Mouse (Mus musculus): Measurements from ENCODE around the gene Cpa4.

The Cpa4 gene

DNA sequence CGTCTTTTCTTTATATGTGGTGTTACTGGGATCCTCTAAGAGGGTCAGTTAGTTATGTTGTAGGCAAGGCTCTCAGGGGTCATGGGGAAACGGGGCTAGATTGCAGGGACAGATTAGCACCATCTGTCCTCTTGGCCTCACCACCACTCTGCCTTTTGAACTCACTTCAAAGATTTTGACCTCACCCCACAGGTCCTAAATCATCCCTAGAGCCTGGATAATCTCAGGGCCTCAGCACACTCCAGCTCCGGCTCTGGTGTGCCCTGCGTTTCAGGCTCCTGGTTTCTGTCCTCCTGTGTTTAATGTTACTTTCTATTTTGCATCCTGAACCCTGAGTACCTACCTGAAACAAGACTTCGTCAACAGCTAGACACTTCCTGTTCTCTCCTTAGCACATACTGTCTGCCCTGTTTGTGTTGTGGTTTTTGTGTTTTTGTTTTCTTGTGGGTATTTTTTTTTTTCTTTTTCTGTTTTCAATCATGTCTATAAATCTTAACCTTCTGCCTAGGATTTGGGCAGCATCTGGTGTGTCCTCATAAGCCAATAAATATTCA is 23.8 kb downstream of the Cpa4 start:
- DNase-seq (ENCODE audit: low read depth, low spot score): no peak

DNA sequence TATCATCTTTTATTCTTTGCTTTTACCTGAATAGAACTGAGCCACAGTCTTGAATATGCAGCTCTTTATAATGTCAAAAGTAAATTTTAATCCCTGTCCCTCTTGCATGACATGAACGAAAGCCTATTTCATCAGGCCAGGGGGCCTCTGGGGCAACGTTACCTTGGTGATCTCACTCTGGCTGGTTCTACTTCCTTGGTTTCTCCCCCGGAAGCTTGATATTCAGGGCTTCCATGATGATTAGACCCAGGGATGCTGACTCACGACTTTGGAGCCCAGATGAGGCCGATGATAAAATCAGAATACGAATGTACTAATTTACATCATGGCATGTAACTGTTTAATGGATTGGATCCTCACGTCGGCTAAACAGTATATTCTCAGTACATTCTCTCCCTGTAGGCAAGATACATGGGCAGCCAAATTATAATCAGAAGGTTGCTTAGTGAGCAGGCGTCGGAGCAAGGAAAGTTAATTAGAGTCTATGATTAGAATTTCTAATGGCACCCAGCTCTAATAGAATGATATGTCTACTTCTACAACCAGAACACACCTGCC is 24.3 kb downstream of the Cpa4 start:
- DNase-seq (ENCODE audit: low read depth, low spot score): no peak

DNA sequence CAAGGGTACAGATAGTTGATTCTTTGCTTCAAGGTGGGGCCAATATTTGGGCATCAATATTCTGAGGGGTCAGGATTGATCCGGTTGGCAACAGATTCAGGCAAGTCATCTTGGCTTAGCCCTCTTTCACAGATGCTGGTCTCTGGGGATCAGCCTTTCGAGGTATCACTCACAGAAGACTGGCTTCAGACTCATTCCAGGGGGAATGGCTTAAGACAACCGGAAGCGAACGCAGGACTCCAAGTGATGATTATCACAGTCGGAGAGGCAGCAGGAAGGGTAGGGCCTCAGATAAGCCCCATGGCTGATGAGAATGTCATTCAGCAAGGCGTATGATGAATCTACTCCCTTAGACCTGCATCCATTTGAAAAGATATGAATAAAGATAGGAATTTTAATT is 26.2 kb downstream of the Cpa4 start:
- no peak for DNase-seq (ENCODE audit: low read depth, low spot score)

DNA sequence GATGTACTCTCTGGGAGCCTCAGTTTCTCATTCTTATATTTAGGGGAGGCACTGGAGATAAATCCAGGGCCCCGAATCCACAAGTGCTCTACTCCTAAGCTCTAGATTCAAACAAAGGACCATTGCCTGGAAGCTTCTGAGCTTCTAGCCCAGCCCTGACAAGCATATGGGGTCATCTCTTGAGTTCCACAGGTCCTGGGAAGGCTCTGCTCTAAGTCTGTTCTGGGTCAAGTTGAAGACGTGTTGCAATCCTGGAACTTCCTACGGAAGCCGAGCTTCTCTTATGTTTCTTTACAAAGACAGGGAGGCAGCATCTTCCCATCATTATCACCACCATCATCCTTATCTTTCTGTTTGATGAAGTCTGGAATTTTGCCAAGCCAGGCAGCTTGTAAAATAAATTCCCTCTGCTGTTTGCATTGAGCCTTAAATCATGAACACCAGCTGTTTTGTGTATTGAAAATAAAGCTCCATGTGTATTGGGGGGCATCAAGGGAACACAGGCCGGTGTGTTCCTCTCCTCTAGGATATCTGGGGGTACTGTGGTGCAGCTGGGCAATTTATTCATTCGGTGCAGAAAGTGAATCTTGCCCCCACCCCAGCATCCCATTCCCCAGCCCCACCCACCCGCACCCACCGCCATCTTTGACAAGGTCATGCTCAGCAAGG is 28.2 kb downstream of the Cpa4 start:
- no peak for DNase-seq (ENCODE audit: low read depth, low spot score)

DNA sequence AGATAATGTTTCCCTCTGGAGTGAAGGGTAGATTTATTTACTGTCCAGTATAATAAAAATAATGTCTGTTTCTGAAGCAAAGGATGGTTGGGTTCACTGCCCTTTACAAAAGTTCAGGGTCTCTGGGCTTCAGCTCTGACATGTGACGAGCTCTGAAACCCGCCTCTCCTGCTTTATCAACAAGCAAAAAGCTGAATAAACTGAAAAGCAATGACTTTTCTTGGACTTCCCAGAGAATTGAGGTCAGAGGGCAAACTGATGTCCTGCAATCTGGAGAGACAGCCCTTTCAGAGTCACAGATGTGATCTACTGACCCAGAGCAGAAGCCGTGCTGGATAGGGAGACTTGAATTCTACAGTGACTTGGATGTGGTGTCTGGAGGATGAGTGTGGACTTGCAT is 31.9 kb downstream of the Cpa4 start:
- DNase-seq (ENCODE audit: low read depth, low spot score): no peak

DNA sequence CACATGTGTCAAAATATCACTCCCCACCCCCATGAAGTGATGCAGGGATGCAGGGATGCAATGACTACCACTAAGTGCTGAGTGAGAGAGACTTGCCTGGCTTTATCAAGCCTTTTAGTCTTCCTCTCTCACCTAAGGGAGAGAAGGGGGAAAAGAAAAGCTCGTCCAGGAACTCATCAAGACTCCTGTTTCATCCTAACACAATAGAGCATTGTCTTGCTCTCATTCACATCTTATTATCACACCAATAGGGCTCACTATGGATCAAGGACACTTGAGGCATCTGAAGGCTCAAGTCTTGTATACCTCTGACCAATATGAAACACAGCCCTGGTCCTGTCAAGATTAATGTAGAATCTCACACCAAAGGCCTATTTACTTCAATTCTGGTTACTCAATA is 32.8 kb downstream of the Cpa4 start:
- no peak for DNase-seq (ENCODE audit: low read depth, low spot score)

DNA sequence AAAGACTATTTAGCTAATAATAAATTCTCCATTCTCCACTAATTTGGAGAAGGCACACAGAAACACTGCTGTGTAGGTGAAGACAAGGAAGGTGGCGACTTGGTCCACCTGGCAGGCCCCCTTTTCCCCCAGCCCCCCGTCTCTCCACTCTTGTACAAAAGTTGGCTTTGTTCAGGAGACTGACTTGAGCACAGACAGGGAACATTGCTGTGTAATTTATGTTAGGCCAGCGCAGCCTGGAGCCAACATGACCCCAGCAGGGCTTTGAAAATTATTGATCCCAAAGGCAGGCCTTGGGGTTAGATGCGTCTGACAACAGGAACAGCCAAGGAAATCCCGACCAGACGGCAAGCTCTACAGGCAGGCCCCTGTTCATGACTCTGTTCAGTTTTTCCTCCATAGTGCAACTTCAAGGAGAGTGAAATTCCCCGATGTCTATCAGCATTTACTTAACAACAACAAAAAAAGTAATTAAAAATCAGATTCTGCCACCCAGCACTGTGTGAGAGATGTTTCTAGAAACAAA is 36.2 kb downstream of the Cpa4 start:
- DNase-seq (ENCODE audit: low read depth, low spot score): no peak

DNA sequence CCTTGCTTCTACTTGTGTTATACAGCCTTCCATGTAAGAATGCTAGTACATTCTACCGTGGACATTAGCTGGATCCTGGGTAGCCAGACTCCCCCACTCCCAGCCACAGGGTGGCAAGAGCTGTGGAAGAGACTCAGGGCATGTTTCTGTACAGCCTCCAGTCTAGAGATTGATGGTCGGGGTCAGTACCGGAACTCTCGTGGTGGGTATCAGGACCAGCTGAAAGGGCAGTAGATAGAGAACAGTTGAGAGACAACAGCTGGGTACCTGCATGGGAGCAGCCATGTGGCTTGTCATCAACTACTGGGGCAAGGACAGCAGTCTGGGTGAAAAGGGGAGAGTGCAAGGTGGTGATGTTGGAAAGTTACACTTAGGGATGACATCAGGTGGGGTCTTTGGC is 36.9 kb downstream of the Cpa4 start:
- DNase-seq (ENCODE audit: low read depth, low spot score): no peak

DNA sequence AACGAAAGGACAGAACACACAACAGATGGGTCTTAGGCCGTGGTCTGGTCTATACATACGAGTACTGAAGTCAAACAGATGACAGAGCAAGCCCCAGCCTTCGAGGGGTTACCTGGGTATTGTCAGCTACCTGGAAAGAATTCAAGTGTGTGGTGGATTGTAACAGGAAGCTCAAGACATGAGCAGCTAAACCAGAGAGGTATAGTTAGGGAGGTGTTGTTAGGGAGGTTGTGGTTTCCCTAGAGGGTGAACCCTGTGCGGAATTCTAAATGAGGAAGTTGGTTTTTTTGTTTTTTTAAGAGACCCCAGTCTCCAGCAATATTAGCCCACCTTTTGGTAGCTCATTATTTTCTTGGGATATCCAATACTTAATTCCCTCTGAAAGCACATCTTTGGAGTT is 37.5 kb downstream of the Cpa4 start:
- DNase-seq (ENCODE audit: low read depth, low spot score): no peak

DNA sequence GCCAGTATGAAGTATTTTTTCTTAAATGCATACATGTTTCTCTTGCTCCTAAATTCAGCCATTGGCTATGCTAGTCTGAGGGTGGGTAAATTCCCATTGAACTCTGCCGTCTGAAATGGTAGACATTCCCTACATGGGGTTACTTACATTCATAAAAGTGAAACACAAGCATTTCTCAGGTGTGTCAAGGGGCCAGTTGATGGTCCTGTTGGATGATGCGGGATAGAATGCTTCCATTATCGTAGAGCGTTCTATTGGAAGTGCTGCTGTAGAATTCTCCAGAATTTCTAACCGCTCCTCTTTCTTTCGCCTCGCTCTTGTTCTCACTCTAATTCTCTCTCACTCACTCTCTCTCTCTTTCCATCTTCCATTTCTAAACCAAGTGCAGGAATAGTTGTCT is 42.5 kb downstream of the Cpa4 start, which contains the start of gene Cpa5:
Gene Cpa5 (plus strand): TSS at position 301 of the 400 bp plus-strand sequence.
- DNase-seq (ENCODE audit: low read depth, low spot score): no peak

DNA sequence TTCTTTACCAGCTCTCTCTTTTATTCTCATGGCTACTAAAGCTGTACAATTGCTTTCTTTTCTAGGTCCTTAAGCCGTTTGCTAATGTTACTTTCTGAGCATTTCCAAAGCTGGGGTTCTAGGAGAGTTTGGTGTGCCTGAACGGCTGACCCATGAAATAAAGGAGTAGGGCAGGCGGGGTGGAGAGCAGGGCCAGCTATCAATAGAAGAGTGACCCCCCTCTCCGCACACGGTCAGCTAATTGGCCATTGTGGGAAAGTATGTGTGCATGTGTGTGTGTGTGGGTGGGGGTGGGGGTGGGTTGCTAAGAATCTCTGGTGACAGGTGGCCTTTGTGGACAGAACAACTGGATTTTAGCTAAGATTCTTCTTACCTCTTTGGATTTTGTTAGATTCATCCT is 43.0 kb downstream of the Cpa4 start:
- no peak for DNase-seq (ENCODE audit: low read depth, low spot score)

DNA sequence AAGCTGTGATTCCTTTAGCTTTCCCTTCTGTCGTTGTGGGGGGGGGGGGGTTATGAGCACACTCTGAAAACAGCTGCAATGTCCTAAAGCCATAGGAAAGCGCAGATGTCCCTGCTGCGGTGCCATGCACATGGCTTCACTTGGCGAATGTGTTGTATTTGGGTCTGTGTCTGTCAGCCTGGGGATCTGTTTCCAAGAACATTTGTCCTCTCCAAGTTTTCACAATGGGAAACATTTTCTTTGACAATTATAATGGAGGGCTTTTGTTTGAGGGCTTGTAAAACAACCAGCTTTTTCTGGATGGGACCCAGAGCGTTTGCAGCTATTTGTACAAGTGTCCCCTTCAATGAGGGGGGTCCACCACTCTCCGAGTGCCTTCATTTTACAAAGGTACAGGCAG is 46.1 kb downstream of the Cpa4 start:
- DNase-seq (ENCODE audit: low read depth, low spot score): no peak

DNA sequence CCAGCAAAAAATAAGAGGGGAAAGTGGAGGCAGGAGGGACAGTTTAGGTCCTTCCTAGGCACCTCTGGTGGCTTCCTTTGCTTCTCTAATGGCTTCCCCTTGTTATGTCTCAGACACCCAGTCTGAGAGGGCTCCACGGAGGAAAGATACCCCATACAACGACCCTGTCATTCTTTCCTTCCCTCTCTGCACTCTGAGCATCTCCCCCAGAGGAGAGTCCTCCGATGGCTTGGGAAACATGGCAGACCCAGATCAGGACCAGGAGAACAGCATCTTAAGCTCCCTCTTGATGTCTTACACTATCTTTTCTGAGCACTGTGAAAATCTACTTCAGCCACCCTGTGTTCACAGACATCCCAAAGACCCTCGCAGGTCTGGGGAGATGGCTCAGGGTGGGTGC is 47.6 kb downstream of the Cpa4 start:
- DNase-seq (ENCODE audit: low read depth, low spot score): no peak

DNA sequence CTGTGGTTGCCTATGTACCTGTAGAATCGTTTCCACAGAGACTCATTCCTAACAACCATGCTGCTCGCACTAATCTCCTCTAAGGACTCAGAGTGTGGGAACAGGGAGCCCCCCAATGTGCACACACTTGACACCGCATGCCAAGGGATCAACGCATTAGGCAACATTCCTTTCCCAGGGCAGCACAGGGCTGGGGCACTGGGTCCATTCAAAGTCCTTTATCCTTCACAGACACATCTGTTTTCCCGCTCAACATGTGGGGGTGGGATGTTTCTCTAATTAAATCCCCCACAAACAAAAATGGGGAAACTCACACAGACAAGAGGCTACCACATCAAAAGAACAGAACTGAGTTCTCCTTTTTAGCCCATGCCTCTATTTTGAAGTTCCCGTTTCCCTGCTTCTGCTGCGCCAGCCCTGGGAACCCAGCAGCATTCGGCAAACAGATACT is 48.3 kb downstream of the Cpa4 start:
- DNase-seq (ENCODE audit: low read depth, low spot score): no peak

DNA sequence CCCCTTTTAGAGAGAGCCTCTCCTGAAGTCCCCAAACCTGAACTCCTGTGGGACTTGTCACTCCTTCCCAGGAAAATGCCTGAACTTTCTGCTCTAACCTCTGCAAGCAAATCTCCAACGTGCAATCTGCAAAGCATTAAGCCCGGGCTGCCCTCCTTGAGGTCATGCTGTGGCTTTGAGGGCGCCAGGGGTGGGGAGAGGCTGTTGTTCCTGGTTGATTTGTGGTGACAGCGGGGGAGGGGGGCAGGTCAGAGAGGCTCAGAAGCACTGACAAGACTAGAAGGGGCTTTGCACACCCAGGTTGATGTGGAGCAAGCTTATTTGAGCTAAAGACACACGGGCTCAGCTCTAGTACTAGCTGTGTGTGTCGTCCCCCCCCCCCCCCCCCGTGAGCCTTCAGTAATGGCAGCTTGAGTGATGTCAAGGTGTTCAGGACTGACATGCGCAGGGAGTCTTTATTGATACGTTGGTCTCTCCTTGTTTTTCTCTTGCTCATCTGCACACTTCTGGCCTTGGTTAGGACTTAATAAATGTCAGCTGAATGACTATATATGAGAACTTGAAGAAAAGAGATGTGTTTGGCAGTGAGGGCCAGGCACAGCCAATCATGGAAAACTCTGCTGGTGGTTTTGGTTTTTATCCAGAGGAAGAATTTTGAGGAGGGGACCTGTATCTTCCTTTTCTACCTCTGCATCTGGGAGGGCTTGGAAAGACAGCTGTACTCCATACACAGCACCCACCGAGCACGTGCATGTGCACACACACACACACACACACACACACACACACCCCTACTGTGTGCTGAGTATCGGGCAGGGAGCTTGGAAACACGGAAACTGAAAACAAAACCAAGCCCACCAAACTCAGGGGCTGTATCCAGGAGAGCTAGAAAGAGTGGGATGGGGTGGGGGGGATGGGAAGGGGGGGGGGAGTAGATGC is 49.1 kb downstream of the Cpa4 start:
- DNase-seq (ENCODE audit: low read depth, low spot score): peak; percentile 63

DNA sequence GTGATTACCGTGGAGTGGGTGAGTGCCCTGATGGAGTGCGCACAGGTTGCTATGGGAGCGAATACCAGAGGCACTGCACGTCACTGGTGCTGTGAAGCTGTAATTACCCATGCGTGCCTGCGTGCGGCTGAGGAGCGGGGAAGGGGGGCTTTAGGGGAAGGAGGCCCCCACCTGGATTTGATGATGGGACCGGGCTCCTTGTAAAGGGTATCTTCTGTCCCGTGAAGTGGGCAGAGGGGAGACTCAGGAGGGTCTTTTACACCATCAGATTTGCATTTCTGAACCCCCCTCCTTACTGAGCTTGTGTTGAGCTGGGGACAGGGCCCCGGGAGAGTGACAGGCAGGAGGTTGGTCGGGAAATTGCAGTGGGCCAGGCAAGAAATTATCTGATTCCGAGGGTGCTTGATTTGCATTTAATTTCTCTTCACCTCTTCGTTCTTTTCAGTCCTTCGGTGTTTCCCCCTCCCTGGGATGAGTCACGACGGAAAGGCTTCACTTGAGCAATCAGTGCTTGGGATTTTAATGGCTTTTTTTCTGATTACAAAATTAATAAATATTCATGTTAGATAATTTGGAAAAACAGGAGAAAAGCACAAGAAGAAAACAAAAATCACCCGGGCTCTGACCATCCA is 49.9 kb downstream of the Cpa4 start:
- no peak for DNase-seq (ENCODE audit: low read depth, low spot score)

DNA sequence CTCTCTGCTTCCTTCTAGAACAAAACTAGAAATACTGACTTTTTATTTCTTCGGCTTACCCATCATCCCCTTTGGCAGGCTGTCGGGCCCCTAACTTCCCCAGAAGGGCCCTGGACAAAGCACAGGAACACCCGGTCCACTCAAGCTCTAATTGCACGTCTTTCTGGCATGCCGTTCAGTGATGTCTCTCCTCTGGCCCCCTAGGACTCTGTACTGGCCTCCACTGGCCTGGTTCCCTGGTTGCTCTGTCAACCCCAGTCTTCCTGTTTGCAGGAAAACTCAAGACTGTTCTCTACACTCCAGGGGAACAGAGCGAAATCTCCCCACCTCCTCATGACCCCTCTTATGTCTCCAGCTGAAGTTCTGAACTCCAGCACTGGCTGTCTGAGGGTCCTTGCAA is 50.6 kb downstream of the Cpa4 start:
- DNase-seq (ENCODE audit: low read depth, low spot score): no peak

DNA sequence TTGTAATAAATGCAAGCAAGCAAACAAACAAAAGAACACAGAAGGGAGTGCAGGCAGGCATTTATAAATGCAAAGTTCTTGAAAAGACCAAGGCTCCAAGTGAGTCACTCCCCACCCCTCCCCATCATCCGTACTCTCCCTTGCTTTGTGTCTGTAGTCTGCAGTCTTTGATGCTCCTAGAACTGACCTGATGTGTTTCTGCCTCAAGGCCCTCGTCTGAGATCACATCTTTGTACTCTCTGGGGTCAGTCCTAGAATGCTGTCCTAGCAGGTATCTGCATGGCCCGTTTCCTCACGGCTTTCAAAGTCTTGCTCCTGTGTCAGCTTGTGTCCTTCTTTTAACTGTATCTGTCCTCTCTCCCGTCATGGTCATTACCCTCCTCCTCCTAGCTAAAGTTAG is 51.4 kb downstream of the Cpa4 start:
- DNase-seq (ENCODE audit: low read depth, low spot score): no peak

DNA sequence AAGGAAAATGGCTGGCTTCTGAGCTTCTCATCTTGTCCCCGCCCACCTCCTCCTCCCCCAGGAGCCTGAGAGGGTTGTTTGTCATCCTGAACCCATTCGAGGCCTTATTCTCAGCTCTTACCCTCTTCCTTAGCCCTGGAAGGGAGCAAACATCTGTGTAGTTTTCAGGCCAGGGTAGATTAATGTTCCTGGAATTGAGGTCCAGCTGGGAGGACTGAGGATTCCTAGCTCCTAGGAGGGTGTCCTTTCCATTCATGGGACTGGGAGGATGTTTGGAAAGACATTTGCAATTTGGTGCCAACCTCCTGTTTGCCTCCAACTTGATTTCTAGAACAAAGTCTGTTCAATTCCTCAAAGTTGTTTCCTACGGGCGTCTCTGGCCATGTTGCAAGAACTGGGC is 52.4 kb downstream of the Cpa4 start:
- DNase-seq (ENCODE audit: low read depth, low spot score): no peak

DNA sequence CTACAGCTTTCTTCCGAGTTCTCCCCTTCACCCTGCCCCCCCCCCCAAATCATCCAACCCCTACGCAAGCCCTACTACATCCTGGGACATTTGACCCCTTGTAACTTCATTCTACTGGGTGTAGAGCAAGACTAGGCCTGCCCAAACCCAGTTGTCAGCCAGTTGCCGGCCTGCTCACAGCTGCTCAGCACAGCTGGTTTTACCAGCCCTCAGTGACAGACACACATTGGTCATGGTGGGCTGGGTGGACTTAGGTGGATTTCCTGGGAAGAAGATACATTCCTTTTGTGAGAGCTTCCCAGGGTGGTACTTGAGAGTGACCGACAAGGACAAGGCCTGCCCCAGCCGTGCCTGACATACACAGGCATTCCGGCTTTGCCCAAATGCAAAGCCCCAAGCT is 52.8 kb downstream of the Cpa4 start:
- no peak for DNase-seq (ENCODE audit: low read depth, low spot score)

DNA sequence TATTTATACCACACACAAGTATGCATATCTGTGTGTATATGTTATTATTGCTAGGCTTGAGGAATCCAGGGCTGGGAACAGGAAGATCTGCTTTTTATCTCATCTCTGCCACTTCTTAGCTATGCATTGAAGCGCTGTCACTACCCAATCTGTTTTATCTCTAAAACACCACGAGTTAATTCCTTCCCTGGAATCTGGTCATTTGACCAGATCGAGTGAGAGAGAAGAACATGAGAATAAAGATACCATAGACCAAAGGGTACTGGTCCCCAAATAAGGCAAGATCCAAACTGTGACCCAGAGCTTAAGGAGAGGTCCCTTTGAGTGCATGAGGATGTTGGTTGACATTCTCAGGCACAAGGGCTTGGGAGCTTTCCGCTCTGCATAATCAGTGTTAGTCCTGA is 53.8 kb downstream of the Cpa4 start:
- no peak for DNase-seq (ENCODE audit: low read depth, low spot score)

DNA sequence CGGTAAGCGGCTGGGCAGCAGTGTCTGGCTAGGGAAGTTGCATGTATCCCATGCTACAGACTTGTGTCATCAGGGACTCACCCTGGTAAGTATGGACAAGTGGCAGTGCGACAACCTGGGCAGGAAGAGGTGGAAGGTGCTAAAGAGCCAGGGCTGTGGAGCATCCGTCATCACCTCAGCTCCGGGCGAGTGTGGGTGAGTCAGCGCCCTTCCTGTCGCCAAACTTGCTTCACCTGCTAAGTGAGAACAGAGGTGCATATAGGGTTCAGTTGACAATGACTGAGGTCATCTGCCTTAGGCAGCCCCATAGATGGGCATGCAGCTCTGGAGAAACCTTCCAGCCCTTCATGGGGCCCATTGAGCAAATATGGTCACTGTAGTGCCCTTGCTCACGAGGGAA is 56.6 kb downstream of the Cpa4 start:
- DNase-seq (ENCODE audit: low read depth, low spot score): no peak

Data from 3T3-L1 (cell line).